Mouse (Mus musculus) G1E-ER4 (cell line): ENCODE measurements around the gene Bcam. TPM values are rescaled to one million over a fixed set of nuclear protein-coding genes. Genes with fewer than 3 reads are reported as not detected.

ENCODE experiments used
- GATA1 ChIP-seq: IDR thresholded peaks from one replicate; pipeline ENCODE4 v1.8.0; 2012; ENCODE audit warnings: low read length, inconsistent platforms
- polyA plus RNA-seq: library from polyadenylated mRNA; stranded (reverse); fragments of >175 nt; gene quantifications from 2 replicates; pipeline ENCODE4 v1.2.3, GENCODE M21; 2012

Gene Bcam
- polyA plus RNA-seq, 1 experiment: not detected

DNA sequence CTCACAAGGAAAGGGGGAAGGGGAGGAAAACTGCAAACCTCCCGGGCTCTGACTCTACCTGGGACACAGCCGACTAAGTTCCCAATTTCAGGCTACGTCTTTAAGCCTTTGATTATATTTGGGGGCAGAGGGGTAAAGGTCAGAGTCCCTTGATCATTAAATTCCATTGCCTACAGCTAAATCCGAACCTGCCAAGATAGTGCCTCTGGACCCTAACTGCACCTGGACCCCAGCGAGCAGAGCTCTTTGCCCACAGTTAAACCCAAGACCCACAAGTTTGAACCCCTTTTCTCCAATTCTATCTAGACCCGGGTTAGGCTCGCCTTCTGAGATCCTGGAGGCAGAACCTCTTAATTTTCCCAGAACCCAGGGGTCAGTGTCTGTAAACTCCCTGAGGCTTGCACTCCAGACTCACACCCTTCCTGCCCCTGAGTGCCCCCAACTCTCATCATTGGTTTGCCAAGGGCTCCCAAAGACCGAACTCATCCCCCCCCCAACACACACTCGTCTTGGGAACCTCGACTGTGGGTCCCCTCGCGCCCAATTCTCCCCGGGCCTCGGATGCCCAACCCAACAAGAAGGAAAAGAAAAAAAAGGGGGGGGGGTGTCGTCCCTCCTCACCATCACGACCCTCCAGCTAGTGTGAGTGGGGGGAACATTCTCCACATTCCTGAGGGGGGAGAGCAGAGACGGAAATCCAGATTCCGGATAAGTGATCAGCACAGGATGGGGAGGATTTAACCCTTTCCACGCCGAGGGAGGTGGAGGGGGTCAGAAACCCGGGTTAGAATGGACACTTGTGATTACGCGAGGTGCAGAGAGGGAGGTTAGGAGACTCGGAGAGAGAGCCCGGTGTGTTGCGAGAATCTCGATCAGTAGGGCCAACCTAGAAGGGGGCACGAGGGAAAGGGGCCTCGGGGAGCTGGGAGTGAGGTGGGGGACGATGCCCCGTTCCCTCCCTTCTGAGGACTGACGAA lies 22.3 kb downstream of the Bcam start:
- no peak for TF ChIP-seq GATA1

DNA sequence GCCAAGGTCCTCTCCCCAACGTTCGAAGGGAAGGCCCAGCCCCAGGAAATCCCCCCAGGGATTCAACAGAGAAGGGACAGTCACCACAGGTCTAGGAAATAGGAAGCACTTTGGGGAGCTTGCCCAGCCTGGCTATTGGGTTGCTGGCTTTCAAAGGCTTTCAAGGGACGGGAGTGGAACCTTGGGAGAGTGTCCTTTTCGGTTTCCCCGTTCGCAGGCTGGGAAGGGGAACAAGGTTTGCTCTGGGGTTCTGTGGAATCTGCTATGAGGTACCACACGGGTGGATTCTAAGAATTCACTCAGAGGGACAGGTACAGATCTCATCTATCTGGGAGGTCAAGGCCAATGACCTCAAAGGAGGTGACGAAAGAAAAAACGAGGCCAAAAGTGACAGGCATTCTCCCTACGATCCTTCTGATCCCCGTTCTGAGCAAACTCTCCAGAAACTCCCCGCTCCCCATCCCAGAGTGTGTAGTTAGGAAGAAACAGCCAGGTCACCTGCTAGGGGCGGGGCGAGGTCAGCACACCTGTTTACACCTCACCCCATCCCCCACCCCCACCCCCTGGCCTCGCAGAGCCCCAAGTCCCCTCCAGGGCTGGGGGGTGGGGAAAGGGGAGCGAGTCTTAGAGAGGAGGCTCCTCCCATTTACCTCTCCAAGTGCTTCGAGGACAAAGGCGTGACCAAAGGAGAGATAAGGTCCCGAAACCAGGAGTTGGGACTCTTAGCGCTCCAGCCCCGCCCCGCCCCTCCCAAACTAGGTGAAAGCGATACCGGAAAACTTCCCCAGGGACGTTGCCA lies 23.2 kb downstream of the Bcam start:
- TF ChIP-seq GATA1: no peak

DNA sequence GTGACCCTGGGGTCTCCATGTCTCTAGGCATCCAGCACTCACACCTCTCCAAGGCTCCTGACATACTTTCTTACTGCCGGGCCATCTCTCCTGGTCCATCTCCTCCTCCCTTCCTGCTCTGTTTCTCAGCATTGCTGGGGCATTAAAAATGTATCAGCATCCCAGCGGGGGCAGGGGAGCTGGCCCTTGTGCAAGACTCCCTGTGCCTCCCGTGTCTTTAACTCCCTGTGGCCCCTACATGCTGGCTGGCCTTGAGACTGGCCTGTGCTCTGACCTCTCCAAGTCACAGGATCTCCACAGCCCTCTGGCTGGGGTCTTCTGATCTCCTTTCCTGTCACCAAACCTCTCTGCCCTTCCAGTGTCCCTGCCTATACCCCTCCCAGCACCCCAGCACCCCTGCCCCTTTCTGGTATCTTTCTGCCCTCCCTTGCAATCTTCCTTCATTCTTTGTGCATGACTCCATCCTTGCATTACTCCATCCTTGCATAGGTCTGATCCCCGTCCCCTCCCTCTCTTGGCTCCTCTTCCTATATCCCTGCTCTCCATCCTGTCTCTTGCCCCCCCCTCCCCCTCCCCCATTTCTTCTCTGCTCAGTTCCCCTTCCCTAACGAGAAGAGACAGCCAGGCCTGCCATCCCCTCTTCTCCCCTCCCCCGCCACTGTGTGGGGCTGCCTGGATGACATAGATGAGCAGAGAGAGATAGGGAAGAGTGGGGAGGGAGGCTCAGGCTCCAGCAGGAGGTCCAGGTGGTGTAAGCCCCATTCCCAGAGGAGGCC lies 24.2 kb downstream of the Bcam start:
- no peak for TF ChIP-seq GATA1

DNA sequence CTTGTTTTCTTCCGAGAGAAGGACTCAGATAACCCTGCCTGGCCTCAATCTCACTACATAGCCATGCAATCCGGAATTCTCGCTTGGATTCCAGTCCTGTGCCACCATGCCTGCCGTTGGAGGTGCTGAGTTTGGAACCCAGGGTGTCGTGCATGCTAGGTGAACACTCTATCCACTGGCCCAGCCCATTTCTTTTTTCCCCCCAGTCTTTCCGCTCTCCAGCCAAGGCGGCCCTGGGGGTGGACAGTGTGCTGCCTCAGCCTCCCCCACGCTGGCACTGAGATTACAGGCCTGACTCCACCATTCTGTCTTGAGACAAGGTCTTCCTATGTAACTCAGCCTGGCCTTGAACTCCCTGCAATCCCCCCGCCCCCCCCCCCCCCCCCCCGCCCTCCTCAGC lies 24.8 kb downstream of the Bcam start:
- no peak for TF ChIP-seq GATA1

DNA sequence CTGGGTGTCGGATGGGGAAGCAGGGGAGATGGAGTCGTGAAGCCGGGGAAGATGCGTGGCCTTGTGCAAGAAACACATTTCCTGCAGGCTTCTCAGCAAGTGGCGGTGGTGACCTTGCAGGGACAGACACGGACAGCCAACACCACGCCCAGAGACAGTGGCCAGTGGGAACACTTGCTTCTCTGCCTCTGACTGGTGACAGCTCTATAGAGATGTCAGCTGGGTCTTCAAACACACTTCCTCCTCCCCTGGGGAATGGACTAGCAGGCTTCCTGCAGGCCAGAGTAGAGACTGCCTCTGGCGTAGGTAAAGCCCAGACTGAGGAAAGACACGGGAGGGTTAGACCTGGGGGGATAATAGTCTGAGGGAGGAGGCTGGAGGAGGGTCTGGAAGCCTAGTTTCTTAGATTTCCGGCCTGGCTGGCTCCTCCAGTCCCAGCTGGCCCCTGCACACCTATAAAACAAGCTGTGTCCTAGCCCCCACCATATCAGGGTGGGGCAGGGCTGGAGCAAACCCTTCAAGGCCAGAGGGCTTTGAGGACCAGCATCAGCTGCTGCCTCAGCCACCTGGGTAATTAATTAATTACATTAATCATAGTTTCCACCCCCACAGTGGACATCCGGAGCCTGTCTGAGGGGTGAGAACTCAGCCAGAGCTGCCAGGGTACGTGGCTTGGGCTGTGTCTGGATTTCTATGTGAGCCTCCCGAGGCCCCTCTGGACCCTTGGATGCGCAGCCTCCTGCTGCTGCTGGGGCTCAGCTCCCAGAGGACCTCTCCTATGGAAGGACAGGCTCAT lies 26.0 kb downstream of the Bcam start:
- TF ChIP-seq GATA1: no peak

DNA sequence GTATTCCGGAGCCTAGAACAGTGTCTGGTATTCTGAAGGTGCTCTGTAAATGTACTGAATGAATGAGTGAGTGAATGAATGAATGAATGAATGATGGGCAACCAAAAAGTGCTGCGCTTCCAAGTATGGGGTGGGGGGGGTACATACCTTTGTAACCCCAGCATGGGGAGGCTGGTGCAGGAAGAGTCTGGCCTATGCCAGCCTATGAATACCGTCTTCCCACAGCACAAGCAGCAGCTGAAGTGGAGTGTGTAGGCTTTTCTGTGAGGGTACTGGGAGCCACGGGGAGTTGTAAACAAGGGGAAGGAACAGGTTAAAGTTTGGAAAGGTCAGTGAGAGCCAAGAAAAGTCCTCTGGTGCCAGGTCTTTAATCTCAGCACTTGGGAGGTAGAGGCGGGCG lies 27.0 kb downstream of the Bcam start:
- TF ChIP-seq GATA1: no peak

DNA sequence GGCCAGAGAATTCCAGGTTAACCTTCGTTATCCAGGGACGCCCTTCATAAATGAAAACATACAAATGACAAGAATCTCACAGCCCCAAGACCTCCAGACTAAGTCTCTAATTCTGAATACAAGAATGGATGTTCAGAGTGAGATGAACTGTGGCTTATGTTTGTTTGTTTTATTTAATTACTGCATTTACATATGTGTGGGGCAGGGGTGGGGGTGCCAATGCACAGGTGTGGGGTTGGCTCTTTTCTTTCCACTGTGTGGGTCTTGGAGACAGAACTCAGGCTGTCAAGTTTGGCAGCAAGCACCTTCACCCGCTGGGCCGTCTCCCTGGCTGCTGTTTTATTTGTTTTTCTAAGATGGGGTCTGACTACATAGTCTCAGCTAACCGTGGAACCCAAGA lies 28.3 kb downstream of the Bcam start:
- no peak for TF ChIP-seq GATA1

DNA sequence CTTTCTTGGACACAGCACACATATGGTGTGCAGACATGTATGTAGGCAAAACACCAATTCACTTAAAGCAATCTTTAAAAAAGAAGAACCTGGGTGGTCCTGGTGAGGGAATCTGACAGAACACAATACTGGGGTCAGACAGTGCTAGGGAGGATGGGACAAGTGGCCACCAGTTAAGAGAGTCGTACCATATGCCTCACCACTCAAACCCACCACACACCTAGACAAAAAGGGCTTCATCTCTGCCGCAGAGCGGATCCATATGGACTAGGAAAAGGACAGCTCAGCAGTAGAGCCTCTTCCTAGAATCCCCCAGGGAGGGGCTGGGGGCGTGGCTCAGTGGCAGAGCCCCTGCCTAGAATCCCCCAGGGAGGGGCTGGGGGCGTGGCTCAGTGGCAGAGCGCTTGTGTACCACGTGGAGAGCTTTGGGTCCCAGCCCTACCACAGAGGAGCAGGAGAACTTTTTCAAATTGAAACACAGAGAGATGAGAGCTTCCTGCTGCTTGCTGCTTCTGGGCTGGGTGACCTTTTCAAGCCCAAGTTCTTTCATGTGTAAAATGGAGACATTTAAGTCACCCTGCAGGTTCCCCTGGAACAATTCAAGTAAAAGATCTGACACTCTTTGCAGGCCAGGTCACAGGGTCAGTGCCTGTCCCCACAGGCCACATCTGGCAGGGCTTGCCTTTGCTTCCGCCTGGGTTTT lies 29.3 kb downstream of the Bcam start:
- TF ChIP-seq GATA1: no peak

DNA sequence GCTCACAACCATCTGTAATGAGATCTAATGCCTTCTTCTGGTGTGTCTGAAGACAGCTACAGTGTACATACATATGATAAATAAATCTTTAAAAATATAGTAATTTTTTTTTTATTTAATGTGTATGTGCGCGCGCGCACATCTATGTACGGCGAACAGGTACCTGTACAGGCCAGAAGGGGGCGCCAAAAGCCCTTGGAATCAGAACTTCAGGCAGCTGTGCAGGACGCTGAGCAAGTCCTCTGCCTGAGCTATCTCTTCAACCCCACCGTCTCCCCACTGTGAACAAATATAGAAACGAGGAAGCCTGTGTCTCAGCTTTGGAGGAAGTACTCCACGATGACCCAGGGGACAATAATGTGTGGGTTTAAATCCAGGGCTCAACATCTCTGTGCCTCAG lies 30.5 kb downstream of the Bcam start:
- no peak for TF ChIP-seq GATA1

DNA sequence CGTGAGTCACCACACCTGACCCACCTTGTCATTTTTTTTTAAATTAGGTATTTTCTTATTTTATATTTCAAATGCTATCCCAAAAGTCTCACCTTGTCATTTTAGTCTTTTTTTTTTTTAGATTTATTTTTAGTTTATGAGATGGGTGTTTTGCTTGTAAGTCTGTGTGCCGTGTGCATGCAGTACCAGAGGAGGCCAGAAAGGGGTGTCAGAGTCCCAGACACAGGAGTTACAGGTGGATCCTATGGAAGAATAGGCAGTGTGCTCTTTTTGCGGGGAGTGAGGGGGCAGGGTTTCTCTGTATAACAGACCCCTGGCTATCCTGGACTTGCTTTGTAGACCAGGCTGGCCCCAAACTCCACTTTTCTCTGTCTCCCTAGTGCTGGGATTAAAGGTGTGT lies 32.0 kb downstream of the Bcam start:
- no peak for TF ChIP-seq GATA1

DNA sequence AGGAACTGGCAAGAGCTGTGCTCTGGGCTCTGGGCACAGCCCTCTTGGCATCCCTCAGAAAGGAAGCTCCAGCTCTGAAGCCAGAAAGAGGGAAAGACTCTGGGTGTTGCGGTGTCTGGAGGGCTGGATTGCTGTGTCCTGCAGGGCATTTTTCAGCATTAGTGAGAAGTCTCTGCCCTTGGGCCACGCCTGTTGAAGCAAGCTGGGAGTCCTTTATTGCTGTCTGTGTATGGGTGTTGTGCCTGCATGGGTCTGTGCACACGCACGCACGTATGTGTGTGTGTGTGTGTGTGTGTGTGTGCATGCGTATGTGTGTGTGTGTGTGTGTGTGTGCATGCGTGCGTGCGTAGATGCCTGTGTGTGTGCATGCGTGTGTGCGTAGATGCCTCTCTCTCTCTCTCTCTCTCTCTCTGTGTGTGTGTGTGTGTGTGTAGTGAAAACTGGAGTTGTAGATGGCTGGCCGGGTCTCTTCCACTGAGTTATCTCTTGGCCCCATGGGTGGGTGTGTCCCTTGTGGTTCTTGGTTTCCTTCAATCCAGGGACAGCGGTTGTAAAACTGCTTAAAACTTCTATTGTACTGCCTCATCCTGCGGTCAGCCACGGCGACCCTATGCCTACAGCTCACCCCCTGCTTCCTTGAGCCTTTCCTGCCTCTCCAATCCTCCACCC lies 34.3 kb downstream of the Bcam start:
- peak; percentile 22 for TF ChIP-seq GATA1

DNA sequence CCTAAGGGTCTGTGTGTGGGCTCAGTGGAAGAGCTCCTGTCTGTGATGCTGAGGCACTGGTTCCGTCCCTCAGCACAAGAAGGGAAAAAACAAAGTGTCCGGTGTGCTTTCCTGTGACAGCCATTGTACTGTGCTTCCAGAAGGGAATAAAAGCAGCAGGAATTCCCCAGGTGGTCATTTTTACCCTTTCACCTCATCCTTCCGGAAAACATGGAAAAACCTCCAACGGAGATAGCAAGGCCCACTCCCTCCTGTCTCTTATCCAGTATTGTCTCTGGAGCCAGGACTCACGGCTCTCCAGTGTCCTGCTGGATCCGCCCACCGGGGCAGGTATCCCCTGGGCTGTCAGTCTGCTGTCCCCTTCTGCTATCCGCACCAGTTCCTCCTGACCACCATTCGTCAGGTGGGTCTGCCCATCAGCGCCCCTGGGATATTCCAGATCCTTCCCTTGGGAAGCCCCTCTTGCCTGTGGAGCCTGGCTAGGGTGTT lies 36.6 kb downstream of the Bcam start:
- TF ChIP-seq GATA1: no peak

DNA sequence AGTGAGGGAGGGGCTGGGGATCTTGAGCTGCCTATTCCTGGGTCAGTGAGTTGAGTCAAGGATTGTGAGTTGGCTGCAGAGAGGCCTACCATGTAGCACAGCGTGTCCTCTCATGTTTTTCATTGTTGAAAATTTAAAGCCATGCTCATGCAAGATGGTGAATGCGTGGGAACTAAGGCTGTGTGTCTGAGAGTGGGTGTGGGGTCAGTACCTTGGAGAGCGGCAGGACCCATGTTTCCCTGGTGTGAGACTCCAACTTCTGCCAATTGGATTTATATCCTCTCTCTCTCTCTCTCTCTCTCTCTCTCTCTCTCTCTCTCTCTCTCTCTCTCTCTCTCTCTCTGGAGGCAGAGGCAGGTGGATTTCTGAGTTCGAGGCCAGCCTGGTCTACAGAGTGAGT lies 44.3 kb downstream of the Bcam start:
- no peak for TF ChIP-seq GATA1

DNA sequence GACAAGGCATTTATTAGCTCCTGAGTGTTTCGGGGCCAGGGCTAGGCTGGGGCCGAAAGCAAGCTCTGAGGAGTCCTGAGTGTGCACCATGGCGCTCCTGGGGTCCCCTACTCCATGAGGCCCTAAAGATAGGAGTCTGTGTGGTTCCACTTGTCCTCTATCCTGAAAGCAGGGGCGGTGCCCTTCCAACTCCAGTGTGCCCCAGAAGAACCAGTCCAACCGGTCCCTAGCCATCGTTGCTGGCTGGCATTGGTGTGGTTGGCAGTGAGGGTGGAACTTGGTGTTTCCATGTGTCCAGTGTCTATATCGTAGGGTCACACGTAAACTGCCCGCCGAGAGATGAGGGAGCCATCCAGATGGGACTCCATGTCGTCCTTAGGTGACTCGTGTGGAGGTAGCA lies 46.6 kb downstream of the Bcam start:
- TF ChIP-seq GATA1: no peak
